Mouse (Mus musculus) 416B (cell line): Measurements from ENCODE around the gene Pigm.

Source experiments
- DNase-seq: peaks from one replicate; pipeline ENCODE4 v3.0.0; 2011; ENCODE audit warnings: low read depth

Pigm gene

DNA sequence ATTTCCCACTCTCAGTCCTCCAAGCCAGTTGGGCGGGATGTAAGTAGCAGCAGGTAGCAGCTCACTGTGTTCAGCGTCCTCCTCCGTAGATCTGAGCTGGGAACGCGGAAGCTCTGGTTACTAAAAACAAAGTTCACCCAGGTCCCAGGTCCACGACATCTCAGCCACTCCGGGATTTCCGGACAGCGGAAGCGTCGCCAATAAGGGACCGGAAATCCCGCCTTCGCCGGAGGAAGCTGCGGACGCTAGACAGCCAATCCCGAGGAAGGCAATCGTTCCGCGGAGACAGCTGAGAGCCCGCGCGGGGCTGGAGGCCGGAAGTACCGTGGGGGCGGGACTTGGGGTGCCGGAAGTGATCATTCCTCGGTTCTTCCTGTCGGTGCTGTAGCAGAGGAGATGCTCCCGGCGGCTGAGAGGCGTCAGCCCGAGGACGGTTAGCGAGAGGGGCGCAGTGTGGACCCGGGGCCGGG is at the start of gene Pigm:
Gene Pigm (plus strand): TSS at position 349 of the 470 bp plus-strand sequence.
- DNase-seq: peak; percentile 99

DNA sequence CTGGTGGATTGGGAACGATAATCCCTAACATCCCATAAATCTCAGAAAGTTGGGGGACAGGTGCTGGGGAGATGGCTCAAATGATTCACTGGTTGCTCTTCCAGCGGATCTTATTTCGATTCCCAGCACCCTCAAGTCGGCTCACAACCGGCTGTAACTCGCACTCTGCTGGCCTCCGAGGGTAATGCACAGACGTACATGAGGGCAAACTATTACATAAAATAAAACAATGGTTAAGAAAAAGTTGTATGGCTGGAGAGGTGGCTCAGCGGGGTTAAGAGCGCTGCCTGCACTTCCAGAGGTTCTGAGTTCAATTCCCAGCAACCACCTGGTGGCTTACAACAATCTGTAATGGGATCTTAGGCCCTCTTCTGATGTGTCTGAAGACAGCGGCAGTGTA is 49.7 kb upstream of the Pigm start:
- no peak for DNase-seq

DNA sequence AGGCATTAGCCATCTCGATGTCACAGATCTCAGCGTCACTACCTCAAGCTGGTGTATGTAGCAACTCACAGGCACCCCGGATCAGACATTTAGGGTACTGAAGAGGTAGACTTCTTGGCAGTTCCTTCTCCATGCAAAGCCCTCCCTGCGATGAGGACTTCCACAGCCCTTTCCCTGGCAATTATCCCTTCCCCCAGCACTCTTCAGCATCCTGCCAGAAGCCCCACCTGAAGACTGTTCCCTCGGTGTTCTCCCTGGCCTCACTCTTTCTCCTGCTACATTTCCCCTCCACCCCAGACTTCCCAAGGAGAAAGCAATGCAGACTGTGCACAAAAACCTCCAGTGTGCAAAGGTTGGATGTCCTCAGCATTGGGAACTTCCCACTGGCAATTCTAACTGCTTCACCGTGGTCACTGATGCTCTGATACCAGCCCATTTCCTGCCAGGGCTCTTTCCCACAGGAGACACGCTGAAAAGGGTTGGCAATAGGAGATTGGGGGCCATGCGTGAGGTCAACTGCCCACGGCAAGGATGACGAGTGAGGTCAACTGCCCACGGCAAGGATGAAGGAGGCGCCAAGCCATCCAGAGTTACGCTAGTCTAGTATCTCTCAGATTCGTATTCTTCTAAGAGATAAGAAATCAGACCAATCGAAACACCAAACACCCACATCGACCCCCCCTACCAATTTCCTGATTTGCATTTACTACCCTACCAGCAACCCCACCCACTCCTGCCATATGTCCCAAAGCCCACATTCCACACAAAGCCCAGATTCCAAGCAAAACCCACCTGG is 48.9 kb upstream of the Pigm start:
- DNase-seq: no peak

DNA sequence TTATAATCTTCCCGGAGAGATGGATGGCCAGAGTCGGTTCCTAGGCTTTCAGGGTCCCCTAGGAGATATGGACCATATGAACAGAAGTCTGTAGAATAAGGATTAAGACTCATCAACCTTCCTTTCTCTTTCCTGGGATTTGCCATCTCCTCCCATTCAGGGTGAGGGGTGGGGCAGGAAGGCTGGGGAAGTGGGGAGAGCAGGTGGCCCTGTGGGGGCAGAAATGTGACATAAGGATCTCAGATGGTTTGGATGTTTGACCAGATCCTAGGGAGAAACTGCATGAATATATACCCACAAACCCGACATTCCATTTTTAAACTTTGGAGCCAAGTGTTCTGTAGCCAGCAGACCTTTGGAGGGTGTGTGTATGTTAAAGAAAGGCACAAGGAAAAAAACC is 48.3 kb upstream of the Pigm start:
- no peak for DNase-seq

DNA sequence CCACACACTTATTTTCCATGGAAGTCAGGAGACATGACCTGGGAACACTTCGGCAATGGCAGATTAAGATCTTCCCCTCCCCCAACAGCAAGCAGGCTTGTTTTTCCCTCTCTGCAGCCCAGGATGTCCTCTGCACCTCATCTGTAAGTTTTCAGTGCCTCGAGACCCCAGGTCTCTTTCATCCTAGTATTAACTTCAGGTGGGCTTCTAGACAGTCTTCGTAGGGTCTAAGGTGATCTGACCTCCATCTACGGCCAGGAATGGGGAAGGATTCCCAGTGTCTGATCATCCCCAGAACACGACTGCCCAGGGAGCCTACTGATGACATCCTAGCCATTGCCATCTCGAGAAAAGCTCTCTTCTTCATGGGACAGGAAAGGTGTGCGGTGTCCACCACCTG is 47.9 kb upstream of the Pigm start:
- DNase-seq: no peak

DNA sequence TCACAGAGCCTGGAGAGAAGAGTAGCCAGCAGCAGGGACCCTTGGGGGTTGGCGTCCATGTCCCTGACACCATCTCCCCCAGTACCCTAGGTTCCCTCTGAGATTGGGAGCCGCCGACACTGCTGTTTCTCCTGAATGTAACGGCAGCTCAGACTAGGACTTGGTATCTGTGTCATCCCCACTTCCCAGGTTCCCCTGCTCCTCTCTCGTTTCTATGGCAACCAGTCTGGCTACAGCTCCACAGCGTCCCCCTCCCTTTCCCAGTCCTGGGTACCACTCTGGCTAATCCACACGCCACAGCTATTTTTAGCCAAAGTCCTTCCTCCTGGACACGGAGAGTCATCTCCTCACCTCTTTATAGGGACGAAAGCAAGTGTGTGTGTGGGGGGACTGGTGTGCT is 47.2 kb upstream of the Pigm start, which contains the start of gene Kcnj9:
Gene Kcnj9 (minus strand): TSS at position 188 of the 400 bp plus-strand sequence.
- DNase-seq: no peak

DNA sequence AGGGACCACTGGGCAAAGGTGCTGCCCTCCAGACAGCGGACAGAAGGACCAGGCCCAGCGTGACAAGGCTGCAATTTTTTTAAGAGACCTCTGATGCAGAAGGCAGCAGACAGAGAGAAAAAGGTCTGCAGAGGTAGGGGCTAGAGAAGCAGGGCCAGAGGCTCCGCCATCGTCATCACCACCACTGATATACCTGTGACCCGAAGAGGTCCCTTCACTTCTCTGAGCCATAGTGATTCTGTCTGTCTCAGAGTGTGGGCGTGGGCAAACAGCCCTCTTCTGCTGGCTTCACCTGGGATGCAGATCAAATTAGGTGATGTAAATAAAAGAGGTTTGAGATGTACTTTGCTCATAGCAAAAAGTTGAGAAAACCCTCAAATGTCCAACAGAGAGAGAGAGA is 46.7 kb upstream of the Pigm start:
- no peak for DNase-seq

DNA sequence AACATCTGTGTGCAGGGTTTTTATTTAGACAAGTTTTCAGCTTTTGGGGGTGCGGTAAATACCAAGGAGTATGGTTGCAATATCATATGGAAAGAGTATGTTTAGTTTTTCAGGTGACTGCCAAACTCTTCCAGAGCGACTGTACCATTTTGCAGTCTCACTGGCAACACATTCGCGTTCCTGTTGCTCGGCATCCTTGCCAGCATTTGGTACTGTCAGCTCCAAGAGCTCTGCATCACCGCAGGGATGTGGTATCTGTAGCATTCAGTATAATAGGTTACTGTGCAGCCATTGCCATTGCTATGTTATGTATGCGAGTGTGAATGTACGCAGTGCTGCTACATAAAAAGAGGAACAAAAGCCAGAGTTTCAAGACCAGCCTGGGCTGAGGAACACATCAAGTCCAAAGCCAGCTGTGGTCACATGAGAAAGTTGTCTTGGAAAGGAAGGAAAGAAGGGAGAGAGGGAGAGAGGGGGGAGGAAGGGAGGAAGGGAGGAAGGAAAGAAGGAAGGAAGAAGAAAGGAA is 44.9 kb upstream of the Pigm start:
- DNase-seq: no peak

DNA sequence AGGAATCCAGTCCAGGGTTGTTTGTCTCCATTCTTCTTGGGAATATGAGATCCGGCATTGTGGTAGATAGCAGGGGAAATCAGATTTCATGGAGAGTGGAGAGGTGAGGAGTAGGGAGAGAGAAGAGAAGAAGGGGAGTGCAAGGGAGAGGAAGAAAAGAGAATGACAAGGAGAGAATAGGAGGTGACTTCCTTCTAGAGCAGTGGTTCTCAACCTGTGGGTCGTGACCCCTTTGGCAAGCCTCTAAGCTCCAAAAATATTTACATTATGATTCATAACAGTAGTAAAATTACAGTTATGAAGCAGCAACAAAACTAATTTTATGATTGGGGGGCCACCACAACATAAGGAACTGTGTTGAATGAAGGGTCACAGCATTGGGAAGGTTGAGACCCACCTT is 43.4 kb upstream of the Pigm start:
- no peak for DNase-seq

DNA sequence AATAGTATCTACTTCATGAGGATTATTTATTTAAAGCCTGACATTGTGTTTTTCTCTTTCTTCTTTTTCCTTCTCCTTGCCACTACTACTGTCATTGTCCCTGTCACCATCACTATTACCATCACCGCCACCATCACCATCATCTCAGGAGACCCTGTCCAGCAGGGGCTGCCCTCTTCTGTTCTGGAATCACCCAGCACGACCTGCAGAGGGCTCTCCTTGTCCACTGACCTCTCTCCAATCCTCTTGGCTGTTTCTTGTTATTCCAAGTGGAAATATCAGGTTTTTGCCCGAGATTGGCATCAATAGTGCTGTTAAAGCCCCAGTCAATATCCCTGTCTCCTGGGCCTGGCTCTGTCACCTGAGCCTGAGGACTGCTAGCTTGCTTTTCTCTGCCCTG is 42.8 kb upstream of the Pigm start:
- DNase-seq: no peak

DNA sequence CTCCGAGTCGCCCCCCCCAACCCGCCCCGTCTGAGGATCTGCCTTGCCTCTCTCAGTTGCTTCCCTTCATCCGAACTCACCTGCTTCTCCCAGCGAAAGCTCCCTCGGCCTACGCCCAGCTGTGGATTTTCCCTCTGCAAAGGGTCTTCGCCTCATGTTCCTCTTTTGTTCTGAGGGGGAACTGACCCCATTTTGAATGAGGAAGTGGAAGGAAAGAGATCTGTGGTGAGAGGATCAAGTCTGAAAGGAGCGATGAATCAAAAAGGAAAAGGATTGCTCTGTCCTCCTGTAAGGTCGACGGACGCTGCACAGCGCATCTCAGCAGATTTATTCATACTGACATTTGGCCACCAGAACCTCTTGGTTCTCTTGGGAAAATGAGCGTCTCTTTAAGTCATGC is 40.5 kb upstream of the Pigm start:
- no peak for DNase-seq

DNA sequence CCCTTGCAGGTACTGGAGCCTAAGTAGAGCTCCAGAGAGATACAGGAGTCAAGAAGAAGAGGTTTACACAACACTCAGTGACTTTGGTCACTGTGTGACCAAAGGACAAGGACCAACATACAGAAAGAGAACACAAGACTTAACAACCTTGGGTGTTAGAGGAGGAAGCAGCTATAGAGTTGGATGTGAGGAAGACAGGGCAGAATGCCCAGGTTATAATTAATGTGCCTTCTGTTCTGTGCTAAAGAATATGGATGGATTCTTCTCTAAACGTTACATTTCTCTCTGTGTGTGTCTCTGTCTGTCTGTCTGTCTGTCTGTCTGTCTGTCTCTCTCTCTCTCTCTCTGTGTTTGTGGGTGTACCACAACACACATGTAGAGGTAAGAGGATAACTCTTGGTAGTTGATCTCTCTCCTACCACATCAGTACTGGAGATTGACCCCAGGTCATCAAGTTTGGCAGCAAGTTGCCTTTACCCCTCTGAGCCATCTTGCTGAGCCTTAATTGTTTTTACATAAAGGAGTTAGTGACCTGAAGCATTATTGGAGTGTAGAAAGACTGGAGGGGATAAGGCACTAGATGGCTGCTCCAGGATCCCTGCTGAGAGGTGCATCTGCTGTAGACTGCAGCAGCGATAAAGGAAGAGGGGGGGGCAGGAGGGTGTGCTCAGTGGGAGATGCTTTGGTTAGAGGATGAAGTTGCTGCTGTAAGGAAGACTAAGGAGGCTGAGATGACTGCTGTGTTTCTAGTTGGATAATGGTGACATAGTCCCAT is 38.7 kb upstream of the Pigm start:
- no peak for DNase-seq

DNA sequence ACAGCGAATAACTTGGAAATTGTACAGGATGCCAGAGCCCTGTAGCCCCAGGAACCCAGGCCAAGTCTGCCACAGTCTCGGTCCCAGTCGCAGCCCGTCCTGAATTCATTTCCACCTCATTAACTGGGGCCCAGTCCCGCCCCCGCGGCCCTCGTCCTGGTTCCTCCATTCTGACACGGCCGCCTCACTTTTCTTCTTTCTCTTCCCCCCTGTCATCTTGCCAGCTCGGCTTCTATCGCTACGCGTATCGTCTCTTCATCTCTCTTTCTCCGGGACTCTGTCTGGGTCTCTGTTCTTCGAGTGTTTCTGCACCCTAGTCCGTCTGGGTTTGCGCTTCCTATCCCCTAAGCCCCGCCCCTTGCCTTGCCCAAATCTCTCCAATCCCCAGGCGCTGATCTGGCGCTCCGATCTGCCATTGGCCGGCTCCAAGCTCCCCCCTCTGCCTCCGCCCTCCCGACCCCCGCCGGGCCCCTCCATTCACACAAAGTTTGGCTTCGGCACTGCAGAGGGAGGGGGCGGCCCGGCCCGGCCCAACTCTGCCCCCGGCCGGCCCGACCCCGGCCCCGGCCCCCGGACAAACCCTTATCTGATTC is 35.5 kb upstream of the Pigm start, which contains the start of gene Kcnj10:
Gene Kcnj10 (plus strand): TSS at position 482 of the 593 bp plus-strand sequence.
- no peak for DNase-seq

DNA sequence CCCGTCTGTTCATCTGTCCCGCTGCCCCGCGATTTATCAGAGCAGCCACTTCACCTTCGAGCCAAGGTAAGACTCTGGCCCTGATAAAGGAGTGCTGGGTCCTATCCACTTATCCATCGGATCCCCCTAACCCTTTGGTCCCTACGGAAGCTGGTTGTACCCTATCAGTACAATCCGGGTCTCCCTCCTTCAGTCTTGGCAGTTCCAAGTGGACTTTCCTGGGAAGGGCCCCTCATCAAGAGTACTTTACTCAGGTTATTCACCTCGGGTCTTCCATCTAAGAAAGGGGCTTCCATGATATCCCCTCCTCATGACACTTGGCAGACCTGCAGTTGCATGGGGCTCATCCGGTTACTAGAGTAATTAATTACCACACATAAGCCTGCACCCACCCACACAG is 35.0 kb upstream of the Pigm start:
- DNase-seq: no peak

DNA sequence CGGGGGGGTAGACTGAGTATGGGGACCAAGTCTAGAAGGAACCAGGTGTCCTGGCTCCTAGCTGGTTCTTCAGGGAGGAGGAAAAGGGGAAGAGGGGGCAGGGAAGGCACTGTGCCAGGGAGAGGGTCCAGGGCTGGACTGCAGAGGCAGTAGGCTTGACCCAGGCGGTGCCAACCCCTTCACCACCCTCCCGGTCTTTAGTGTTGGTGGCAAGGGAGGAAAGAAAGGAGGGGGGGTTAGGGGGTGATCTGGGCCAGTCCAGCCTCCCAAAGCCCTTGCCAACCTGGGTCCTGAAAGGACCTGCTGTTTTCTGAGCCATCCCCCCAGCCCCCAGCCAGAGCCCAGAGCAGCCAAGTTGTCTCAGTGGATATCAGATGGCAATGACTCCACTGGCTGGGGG is 33.6 kb upstream of the Pigm start:
- no peak for DNase-seq

DNA sequence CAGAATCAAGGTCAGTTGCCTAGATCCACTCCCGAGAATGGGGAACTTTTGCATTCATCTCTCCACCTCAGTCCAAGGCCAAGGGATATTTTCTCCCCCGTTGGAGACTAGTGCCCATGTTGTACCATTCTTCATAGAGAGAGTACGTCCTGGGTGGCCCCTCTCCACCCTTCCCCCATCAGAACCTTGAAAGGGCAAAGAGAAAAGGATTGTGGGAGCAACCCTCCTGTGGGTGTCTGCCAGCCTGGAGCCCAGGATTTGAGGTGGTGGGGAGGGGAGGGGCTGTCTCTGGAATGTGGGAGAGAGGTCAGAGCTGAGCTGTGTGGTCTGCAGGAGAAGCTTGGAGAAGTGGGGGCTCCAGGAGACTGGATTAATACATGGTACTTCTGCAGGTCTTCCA is 32.4 kb upstream of the Pigm start:
- DNase-seq: no peak

DNA sequence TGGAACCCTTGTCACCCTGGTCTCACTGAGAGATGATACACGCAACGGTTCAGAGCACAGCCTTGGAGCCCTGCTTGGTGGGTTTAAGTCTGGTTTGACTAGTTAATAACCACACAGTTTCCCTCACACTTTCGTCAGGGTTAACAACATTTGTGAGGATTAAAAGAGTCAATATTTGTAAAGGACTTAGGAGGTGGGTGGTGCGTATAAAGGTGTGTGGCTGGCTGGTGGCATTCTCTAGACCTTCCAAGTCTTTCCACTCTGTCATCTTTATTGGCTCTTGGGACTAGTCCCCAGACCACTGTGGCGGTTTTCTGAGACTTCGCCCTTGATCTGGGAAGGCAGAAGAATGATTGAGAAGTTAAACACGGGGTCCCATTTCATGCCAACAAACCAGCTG is 31.5 kb upstream of the Pigm start:
- DNase-seq: no peak

DNA sequence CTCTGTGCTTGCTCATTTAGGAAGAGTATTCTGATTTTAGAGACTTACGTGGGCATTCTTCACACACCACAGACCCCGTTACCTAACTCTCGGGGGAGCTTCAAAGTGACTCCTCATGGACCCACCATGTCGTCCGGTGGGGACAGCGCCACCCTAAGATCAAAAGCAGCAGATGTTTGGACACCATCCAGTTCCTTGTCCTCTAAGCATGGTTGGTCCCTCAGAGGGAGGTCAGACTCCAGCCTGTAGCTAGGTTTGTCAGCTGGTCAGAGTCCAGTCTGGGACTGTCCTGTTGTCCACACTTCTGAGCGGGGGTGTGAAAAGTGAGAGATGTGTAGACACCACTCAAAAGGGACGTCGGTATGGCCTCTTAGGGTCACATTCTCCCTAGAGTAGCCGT is 29.6 kb upstream of the Pigm start:
- DNase-seq: no peak

DNA sequence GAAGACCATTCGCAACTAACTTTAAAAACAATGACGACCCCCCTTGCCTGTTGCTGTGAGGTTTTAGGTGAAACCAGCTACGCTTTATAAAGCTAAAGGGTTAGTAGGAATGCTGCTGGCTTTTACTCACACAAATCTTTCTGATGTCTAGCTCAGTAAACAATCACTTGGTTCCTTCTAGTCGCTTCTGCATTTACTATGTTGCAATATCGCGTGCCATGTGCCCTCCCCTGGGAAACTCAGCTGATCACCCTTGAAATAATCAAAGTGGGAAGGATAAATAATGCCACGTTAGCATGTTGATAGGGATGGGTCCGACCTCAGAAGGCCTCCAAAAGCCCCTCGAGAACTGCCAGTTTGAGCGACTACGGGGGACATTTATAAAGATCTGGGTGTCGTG is 29.0 kb upstream of the Pigm start:
- no peak for DNase-seq

DNA sequence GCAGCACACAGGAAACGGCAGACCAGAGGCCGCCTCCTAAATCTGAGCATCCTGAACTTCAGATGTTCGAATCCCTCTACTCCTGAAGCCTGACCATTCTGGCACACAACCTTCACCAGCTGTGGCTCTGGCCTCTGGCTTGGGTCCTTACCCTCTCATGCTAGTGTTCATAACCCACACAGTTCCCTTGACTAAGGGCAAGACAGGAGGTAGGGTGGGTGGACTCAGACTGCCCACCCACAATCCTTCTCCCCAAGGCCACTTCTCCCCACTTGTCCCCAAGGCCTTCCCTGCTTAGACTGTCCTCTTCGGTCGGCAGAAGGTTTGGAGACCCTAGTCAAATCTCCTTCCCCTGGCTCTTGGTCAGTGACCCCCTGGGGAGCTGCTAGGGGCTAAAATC is 26.8 kb upstream of the Pigm start:
- no peak for DNase-seq

DNA sequence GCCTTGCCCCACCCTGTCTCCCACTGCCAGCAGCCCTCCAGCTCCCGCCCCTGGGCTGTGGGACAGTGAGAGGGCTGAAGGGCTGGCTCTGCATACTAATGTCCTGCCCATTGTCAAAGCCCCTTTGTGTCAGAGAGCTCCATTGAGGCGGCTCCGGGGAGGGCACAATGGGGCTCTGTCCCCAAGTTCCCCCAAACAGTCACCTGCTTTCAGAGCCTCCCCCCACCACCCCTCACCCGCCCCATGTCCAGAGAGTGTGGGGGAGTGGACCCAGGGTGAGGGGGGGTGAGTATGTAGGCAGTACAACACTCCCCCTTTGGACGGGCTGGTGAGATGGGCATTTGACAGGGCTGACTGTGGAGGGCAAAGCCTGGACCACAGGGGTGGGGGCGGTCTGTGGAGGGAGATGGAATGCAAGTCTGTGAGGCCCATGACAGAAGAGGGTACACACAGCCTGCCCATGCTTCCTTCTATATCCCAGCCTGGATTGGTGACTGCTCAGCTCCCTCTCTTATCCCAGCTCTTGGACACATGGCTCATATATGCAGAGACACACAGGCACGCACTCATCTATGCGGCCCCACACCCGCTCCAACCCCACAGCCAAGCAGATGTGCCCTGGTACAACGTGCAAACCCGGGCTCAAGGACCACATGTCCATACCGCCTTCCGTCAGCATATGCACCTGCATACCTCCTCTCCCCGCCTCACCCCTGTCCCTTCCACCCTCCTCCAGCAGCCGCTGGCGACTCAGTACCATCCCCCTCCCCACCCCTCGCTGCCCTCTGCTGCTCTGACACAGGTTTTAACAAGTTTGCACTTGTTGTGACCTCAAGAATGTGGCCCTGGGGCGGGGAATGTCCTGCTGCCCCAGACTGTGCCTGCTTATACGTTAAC is 26.2 kb upstream of the Pigm start:
- no peak for DNase-seq

DNA sequence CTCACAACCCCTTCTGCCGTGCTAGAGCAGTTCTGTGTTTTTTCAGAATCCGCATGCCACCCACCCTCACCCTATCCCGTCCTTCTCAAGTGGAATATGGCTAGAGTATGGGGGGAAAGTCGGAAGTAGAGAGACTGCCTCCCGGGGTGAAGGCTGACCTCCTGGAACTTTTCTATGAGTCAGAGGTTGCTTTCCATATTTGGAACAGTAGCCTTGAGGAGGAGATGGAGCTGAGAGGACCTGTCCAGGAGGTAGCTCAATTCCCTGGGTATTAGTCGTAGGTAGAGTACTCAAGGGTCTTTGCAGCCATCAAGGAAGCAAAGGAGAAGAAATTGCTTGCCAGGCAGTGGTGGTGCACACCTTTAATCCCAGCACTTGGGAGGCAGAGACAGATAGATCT is 24.3 kb upstream of the Pigm start:
- DNase-seq: no peak
